Mouse (Mus musculus) thymus, postnatal 36 days (tissue): ENCODE data around the gene Sacm1l.

Experiments
- DNase-seq, 2 experiments: peaks; one replicate each; pipeline ENCODE4 v3.0.0; 2022; ENCODE audit warnings: mixed read lengths in 2 of 2

Sacm1l gene

DNA sequence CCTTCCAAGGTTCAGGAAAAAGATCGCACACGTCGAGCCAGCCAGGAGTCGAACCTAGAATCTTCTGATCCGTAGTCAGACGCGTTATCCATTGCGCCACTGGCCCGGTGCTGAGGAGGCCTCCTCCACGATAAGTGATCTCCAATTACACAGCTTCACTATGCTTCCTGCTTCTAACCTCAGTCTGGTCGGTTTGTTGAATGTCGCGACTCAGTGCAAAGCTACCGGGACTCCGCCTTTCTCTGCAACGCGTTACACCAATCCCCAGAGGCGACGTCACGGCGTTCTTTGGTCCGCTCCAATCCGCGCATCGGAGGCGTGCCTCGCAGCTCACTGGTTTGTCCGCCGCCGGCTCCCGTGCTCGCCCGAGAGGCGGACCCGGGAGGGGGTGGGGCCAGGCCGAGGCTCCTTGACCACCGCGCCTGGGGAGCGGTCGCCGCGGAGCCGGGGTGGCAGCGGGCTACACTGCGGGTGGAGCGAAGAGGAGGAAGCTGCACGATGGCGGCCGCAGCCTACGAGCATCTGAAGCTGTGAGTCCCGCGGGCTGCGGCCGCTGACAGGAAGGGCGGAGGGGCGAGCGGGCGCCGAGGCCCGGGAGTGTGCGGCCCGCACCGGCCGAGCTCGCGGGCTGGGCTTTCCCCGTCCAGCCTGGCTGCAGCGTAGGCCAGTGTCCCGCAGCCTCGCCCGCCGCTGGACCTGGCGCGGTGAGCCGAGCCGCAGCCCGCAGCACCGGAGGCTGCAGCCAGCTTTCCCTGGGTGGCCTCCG is at the start of gene Sacm1l:
Sacm1l (plus strand) TSS at position 368 of the 766 bp plus-strand sequence.
- DNase-seq = peak; percentile 95 to 98

DNA sequence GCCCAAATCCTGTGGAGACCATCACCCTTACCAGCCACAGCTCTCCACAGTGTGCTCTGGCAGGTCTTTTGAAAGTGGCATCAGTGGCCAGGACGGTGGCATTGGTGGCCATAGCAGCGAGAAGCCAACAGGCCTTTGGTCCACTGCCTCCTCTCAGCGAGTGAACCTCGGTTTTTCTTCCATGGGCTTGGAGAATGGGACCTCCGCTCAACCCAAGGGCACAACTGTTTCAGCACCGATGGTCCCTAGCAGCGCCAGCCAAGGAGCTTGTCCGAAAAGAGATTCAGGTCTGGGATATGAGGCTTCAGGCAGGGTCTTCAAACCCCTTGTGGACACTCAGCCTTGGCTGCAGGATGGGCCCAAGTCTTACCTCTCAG is 49.7 kb upstream of the Sacm1l start:
- DNase-seq = no peak

DNA sequence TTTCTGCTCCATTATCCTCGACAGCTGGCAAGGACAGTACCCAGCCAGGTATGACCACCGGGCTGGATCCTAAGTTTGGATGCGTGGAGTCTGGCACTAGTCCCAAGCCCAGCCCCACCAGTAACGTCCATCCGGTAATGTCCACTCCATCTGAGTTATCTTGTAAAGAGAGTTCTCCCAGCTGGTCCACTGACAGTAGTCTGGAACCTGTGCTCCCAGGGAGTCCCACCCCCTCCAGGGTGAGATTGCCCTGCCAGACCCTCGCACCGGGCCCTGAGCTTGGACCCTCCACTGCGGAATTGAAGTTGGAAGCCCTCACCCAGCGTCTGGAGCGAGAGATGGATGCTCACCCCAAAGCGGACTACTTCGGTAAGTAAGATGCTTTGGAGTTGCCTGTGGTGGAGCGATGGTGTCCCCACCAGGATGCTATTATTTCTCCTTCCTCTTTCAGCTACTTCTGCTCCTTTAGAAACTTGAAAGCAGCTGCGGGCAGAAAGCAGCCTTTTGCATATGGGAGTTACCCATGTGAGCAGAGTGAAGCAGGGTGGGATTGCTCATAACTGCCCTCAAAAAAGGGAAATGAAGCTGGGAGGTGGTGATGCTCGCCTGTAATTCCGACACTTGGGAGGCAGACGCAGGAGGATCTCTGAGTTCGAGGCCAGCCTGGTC is 49.2 kb upstream of the Sacm1l start:
- peak; percentile 18 to 24 for DNase-seq

- DNase-seq = no peak
Observed at GRCm38 (mm10) chr9:123481136-123481535, 48.4 kb upstream of the Sacm1l start.

DNA sequence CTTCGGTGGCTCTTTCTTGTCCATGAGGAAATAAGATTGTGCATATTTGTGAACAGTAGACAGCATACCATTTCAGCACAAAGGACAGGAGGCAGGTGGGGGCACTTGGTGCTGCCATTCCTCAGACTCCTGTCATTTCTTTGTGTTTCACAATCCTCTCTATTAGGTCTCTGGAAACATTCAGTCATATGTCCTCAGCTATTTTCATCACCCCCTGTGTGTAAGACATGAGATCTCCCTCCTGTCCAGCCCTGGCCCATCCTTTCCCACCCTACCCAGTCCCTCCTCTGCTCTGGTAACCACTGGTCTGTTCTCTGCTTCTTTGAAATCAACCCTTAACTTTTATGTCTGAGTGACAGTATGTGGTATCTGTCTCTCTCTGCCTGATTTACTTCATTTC is 46.0 kb upstream of the Sacm1l start:
- DNase-seq = no peak

GRCm38 (mm10) chr9:123484830-123485229 is 44.7 kb upstream of the Sacm1l start:
- DNase-seq = no peak

DNA sequence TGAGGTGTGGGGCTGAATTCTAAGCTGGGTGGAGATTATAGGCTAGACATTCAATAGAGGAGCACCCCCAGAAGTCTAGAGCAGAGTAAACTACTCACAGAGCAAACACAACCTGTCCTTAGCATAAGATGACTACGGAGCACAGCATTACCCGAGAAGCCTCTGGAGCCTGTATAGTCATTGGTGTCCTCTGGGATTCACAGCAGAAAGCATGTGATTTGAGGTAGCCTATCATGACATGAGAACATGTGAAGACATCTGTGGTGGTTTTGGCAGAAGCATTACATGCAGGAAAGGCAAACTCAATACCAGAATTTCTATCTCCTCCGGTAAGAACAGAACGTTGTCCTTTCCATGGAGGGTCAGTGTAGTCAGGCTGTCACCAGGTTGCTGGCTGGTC is 44.0 kb upstream of the Sacm1l start:
- DNase-seq = no peak

GRCm38 (mm10) chr9:123486635-123487034 is 42.9 kb upstream of the Sacm1l start:
- DNase-seq = no peak

- DNase-seq = no peak
Observed at GRCm38 (mm10) chr9:123489073-123489472, 40.5 kb upstream of the Sacm1l start.

- DNase-seq = no peak
Observed at GRCm38 (mm10) chr9:123489727-123490343, 39.7 kb upstream of the Sacm1l start.

GRCm38 (mm10) chr9:123490930-123491329 is 38.6 kb upstream of the Sacm1l start:
- DNase-seq = no peak

DNA sequence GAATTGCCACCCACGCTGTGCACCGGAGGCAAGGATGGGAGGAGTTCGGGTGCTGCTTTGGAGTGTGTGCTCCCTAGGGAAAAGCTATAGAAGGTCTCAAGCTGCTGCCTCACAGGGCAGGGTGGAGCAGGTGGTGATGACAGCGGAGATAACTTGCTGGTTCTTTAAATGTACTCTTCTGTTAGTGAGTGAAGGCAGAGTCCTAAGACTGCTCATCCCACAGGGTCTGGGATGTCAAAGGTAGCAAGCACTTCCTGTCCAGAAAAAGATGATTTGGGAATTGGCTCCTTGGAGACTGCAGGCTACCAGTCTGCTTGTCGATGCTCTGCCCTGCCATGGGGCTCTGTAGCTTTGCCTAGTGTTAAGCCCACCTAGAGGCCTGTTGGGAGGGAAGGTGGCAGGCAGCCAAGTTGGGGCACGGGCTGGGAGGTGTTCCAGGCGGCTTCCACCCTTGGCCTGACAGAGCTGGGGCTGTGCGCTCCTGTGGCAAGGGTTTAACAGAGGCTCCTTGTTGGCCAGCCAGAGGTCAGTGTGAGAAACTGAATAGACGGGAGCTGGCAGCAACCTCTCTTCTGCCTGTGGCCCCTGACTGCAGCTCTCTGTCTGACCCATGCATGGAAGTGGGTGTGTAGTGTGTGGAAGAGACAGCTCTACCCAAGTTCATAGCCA is 37.5 kb upstream of the Sacm1l start:
- DNase-seq = no peak

GRCm38 (mm10) chr9:123496665-123497064 is 32.9 kb upstream of the Sacm1l start:
- no peak for DNase-seq

DNA sequence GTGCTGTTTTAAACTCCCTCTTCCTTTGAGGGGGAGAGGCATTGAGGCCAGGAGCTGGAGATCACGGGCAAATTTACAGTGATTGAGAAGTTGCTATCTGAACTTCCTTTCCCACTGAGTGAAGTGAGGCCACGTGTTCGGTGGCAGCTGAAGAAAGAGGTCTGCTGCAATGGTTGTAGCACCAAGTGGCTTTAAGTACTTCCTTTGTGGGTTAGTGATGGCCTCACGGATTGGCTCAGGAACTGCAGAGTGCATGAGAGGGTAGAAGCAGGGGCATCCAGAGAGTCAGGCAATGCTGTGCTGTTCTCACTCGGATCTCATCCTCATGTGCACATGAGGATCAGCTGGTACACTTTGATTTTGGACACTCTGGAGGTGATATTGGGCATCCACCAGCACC is 31.7 kb upstream of the Sacm1l start:
- DNase-seq = peak; percentile 22 to 36

DNA sequence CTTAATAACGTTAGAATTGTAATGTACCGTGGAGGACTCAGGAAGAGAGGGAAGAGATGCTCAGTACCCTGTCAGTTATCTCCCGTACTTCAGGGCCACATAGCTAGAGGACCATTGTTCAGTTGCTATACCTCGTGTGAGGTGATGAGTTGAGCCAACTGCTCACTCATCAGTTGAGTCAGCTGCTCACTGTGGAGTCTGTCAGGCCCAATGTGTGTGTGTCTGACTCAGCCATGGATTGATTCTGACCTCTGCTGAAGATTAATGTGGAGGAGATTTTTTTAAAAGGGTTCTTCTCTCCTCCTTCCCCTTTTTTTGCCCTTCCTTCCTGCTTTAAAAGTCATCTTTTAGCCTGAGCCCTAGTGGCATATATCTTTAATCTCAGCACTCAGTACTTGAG is 29.1 kb upstream of the Sacm1l start:
- no peak for DNase-seq

DNA sequence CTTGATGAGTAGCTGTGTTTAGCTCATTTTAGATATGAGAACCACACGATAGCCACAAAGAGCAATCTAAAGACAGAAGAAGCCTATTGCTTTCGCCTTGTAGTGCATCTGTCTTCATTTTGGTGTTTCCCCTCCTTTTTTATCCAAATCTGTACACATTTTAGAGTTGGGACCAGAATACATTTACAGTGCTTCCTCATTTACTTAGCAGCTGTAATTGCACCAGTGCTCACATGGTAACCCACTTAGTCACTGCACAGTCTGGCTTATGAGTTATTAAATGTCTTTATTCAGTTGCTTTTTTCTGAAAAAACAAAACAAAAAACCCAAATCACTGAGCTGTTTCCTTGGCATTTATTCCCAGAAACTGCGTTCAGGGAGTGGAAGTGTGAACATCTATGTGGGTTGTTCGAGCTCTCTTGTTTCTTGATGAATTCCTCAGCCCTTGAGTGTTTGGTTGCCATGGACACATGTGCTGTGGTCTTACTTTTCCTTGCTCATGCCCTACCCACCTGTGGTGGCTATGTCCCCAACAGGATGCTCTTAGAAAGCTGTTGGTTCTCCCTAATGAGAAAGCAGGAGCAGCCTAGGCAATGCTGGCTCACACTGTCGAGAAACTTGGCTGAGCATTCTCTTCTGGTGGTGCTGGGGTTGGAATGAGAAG is 26.3 kb upstream of the Sacm1l start:
- DNase-seq = no peak

GRCm38 (mm10) chr9:123504325-123504724 is 25.2 kb upstream of the Sacm1l start:
- DNase-seq = peak; percentile 47 to 58

GRCm38 (mm10) chr9:123505598-123505997 is 24.0 kb upstream of the Sacm1l start:
- no peak for DNase-seq

- DNase-seq = no peak
Observed at GRCm38 (mm10) chr9:123506270-123507146, 23.1 kb upstream of the Sacm1l start.

GRCm38 (mm10) chr9:123507380-123507779 is 22.2 kb upstream of the Sacm1l start:
- DNase-seq = no peak

DNA sequence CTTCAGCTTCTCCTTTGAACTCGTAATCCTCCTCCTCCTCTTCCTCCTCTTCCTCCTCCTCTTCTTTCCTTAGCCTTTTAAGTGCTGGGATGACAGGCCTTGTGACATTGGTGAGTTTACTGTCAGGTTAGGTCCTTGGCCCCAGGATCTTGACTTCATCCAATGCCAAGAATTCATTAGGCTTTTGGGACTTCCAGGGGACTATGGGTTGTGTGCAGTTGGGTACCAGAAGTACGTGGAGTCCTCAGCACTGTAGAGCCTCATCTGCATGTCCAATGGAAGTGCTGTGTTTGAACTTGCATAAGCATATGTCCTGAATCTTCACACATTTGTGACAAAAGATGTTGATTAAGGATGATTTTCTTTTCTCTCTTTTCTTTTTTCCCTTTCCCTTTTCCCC is 20.6 kb upstream of the Sacm1l start:
- DNase-seq = no peak
